Comparison of ENCODE assay signal across 8 mouse cellular contexts in the genomic region with DNA sequence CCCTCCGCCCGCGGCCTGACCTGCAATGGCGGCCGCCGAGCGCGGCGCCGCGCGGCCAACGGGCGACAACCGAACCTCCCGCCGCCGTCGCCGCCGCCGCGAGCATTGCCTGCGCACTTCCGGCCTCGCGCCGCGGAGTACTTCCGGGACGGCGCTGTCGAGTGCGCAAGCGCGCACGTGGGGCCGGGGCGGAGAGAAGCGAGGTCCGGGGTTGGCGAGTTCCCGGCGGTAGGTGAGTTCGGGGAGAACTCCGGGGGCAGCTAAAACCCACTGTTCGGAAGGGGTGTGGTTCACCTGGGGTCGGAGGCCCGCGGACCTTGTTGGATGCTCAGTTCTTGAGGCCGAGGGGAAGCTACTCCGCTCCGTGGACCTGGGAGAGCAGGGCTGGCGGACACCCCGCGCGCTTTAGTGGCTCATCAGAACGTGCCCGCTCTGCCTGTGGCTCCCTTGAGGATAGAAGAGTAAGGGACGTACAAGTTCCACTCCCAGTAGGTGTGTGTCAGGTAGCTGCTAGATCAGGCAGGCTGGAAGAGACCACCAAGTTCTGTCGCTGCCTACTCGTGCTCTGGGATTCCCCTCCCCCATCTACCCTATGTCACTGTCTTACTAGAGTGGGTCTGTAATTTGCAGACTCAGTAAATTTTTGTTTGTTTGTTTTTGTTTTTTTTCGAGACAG. TPM values are rescaled to one million over a fixed set of nuclear protein-coding genes. Genes with fewer than 3 reads are reported as not detected.
DNase-seq lines count a peak whose midpoint lies in the region; ATAC-seq and TF ChIP-seq lines count a peak whose summit lies in the region.

Utp4 (plus strand) TSS at position 156 of the 676 bp plus-strand sequence.

- DNase-seq in ES-CJ7 (ENCODE audit: low read depth, low spot score): peak; percentile 91
- DNase-seq in c-Kit-positive CD71-positive TER-119-negative erythroid progenitor cells, embryonic 14.5 days (ENCODE audit: low read depth): peak; percentile 78
- DNase-seq in forebrain, embryonic 11.5 days (ENCODE audit: low spot score): peak; percentile 94
- DNase-seq in kidney, postnatal 25 days: peak; percentile 86 to 94
- peak; percentile 90 for DNase-seq in stomach, postnatal 0 days (ENCODE audit: low spot score)

- peak; percentile 94 for ATAC-seq in forebrain, embryonic 11.5 days (replicated peaks; ENCODE audit: low FRiP score)
- peak; percentile 91 for ATAC-seq in heart, embryonic 15.5 days (replicated peaks; ENCODE audit: insufficient number of reproducible peaks, insufficient read depth, low FRiP score, low read depth)
- peak; percentile 94 for ATAC-seq in liver, embryonic 16.5 days (ENCODE audit: low read depth)
- ATAC-seq in neural tube, embryonic 12.5 days (ENCODE audit: low FRiP score, low read depth): peak; percentile 95
- peak; percentile 96 for ATAC-seq in stomach, postnatal 0 days (ENCODE audit: low FRiP score, low TSS enrichment)

- TF ChIP-seq CTCF in stomach, postnatal 0 days (IDR thresholded peaks at IDR 0.05; ENCODE audit: low read depth): no peak

- H3K27ac ChIP-seq in forebrain, embryonic 11.5 days (ENCODE audit: low read depth, low read length): peak within 1 kb of the TSS; percentile 89
- H3K27ac ChIP-seq in heart, embryonic 15.5 days: peak within 1 kb of the TSS; percentile 96
- H3K27ac ChIP-seq in liver, embryonic 16.5 days (ENCODE audit: low read length): peak within 1 kb of the TSS; percentile 86
- peak within 1 kb of the TSS; percentile 79 for H3K27ac ChIP-seq in neural tube, embryonic 12.5 days
- peak within 1 kb of the TSS; percentile 96 for H3K27ac ChIP-seq in stomach, postnatal 0 days (replicated peaks)

- H3K9ac ChIP-seq in forebrain, embryonic 11.5 days (ENCODE audit: low read length): peak within 1 kb of the TSS; percentile 96
- H3K9ac ChIP-seq in heart, embryonic 15.5 days: peak within 1 kb of the TSS; percentile 92
- H3K9ac ChIP-seq in liver, embryonic 16.5 days (ENCODE audit: low read depth, low read length): peak within 1 kb of the TSS; percentile 91
- H3K9ac ChIP-seq in neural tube, embryonic 12.5 days: peak within 1 kb of the TSS; percentile 97
- peak within 1 kb of the TSS; percentile 95 for H3K9ac ChIP-seq in stomach, postnatal 0 days (ENCODE audit: low read length)

- H3K36me3 ChIP-seq in forebrain, embryonic 11.5 days (ENCODE audit: control insufficient read depth, insufficient read depth, low read length): peaks cover 3% of the 10 kb centered on the region; the same call in 1 of the 2 replicates
- H3K36me3 ChIP-seq in heart, embryonic 15.5 days: peaks cover 27% of the 10 kb centered on the region
- H3K36me3 ChIP-seq in liver, embryonic 16.5 days (ENCODE audit: control insufficient read depth, insufficient read depth): peaks cover 7% of the 10 kb centered on the region
- H3K36me3 ChIP-seq in neural tube, embryonic 12.5 days: peaks cover 20% of the 10 kb centered on the region
- 0 out of 2 replicates have a peak, but pooled peaks cover 2% of the 10 kb centered on the region for H3K36me3 ChIP-seq in stomach, postnatal 0 days (ENCODE audit: control insufficient read depth, insufficient read depth, low read length)

- no peaks in the 10 kb centered on the region for H3K27me3 ChIP-seq in forebrain, embryonic 11.5 days (ENCODE audit: control insufficient read depth, insufficient read depth, low read length)
- no peaks in the 10 kb centered on the region for H3K27me3 ChIP-seq in heart, embryonic 15.5 days
- no peaks in the 10 kb centered on the region for H3K27me3 ChIP-seq in liver, embryonic 16.5 days (ENCODE audit: control insufficient read depth, insufficient read depth, low read depth, low read length)
- no peaks in the 10 kb centered on the region for H3K27me3 ChIP-seq in neural tube, embryonic 12.5 days (replicated peaks)
- no peaks in the 10 kb centered on the region for H3K27me3 ChIP-seq in stomach, postnatal 0 days (ENCODE audit: control insufficient read depth, insufficient read depth, low read length)

- no peak for TF ChIP-seq EP300 in stomach, postnatal 0 days (optimal IDR thresholded peaks at IDR 0.05)

- WGBS in forebrain, embryonic 11.5 days: under 1% methylated on average over 62 of the region's 63 CpGs
- under 1% methylated on average over 63 of the region's 63 CpGs for WGBS in heart, embryonic 15.5 days
- under 1% methylated on average over 55 of the region's 63 CpGs for WGBS in liver, embryonic 16.5 days (ENCODE audit: insufficient replicate concordance)
- WGBS in neural tube, embryonic 12.5 days: under 1% methylated on average over 63 of the region's 63 CpGs
- under 1% methylated on average over 55 of the region's 63 CpGs for WGBS in stomach, postnatal 0 days

- peak within 1 kb of the TSS; percentile 69 for H3K4me2 ChIP-seq in forebrain, embryonic 11.5 days (ENCODE audit: low read depth, low read length, severe bottlenecking)
- peak within 1 kb of the TSS; percentile 69 for H3K4me2 ChIP-seq in heart, embryonic 15.5 days
- H3K4me2 ChIP-seq in liver, embryonic 16.5 days (ENCODE audit: low read depth, low read length): peak within 1 kb of the TSS; percentile 90
- peak within 1 kb of the TSS; percentile 76 for H3K4me2 ChIP-seq in neural tube, embryonic 12.5 days (replicated peaks)
- peak within 1 kb of the TSS; percentile 83 for H3K4me2 ChIP-seq in stomach, postnatal 0 days (replicated peaks; ENCODE audit: low read depth)

- peak within 1 kb of the TSS; percentile 89 for H3K4me3 ChIP-seq in forebrain, embryonic 11.5 days (ENCODE audit: low read depth, low read length)
- peak within 1 kb of the TSS; percentile 81 for H3K4me3 ChIP-seq in heart, embryonic 15.5 days
- H3K4me3 ChIP-seq in liver, embryonic 16.5 days (ENCODE audit: low read depth, low read length): peak within 1 kb of the TSS; percentile 80
- peak within 1 kb of the TSS; percentile 91 for H3K4me3 ChIP-seq in neural tube, embryonic 12.5 days
- peak within 1 kb of the TSS; percentile 95 for H3K4me3 ChIP-seq in stomach, postnatal 0 days (ENCODE audit: low read depth, low read length)

- H3K4me1 ChIP-seq in forebrain, embryonic 11.5 days (replicated peaks; ENCODE audit: control insufficient read depth, insufficient read depth, low read length): peaks cover 9% of the 10 kb centered on the region; the same call in 1 of the 2 replicates
- H3K4me1 ChIP-seq in heart, embryonic 15.5 days (replicated peaks): peaks cover 31% of the 10 kb centered on the region
- peaks cover 15% of the 10 kb centered on the region for H3K4me1 ChIP-seq in liver, embryonic 16.5 days (ENCODE audit: control insufficient read depth, low read depth, low read length)
- peaks cover 14% of the 10 kb centered on the region; the same call in 1 of the 2 replicates for H3K4me1 ChIP-seq in neural tube, embryonic 12.5 days
- H3K4me1 ChIP-seq in stomach, postnatal 0 days (replicated peaks; ENCODE audit: control insufficient read depth, insufficient read depth): no peaks in the 10 kb centered on the region

- H3K9me3 ChIP-seq in forebrain, embryonic 11.5 days (ENCODE audit: control insufficient read depth, low read length): no peaks in the 10 kb centered on the region
- no peaks in the 10 kb centered on the region for H3K9me3 ChIP-seq in heart, embryonic 15.5 days (replicated peaks)
- no peaks in the 10 kb centered on the region for H3K9me3 ChIP-seq in liver, embryonic 16.5 days (replicated peaks; ENCODE audit: control insufficient read depth, low read length)
- no peaks in the 10 kb centered on the region for H3K9me3 ChIP-seq in neural tube, embryonic 12.5 days
- H3K9me3 ChIP-seq in stomach, postnatal 0 days (ENCODE audit: control insufficient read depth, low read length): no peaks in the 10 kb centered on the region

RNA-seq across cellular contexts. Expression of gene Utp4, which starts in this region (rescaled TPM):
- polyA plus RNA-seq in forebrain, embryonic 11.5 days (2014; fragmentation: Nextera tagmentation; extraction: Ambion mirVana): 79.6 and 80.9 TPM in 2 replicates
- 36.4 and 43.1 TPM in 2 replicates for polyA plus RNA-seq in heart, embryonic 15.5 days (2015; fragmentation: Nextera tagmentation; extraction: Ambion mirVana)
- polyA plus RNA-seq in liver, embryonic 16.5 days (2015; fragmentation: Nextera tagmentation; extraction: Ambion mirVana): 26.1 and 27.7 TPM in 2 replicates
- polyA plus RNA-seq in neural tube, embryonic 12.5 days (2016; fragmentation: Nextera tagmentation; extraction: Ambion mirVana): 48.5 and 53.4 TPM in 2 replicates
- 30.4 and 33.7 TPM in 2 replicates for polyA plus RNA-seq in stomach, postnatal 0 days (2015; fragmentation: Nextera tagmentation; extraction: Ambion mirVana)

Comparison
In these comparisons a context has a peak if more than half of its experiments do, and no peak if none do; other contexts are left out.
1. Peak in every context shown above with its lines: DNase-seq, ATAC-seq, H3K4me3 ChIP-seq and H3K27ac ChIP-seq.